Mouse (Mus musculus) frontal cortex, adult (tissue): ENCODE data around the gene Arl4a.

Source experiments
- ATAC-seq: cut with Nextera tagmentation; 2 replicates; pipeline ENCODE4 v1.9.2; 2017; ENCODE audit warnings: mild to moderate bottlenecking, moderate library complexity, mixed read lengths; ENCODE audit not compliant: low TSS enrichment

Gene Arl4a

DNA sequence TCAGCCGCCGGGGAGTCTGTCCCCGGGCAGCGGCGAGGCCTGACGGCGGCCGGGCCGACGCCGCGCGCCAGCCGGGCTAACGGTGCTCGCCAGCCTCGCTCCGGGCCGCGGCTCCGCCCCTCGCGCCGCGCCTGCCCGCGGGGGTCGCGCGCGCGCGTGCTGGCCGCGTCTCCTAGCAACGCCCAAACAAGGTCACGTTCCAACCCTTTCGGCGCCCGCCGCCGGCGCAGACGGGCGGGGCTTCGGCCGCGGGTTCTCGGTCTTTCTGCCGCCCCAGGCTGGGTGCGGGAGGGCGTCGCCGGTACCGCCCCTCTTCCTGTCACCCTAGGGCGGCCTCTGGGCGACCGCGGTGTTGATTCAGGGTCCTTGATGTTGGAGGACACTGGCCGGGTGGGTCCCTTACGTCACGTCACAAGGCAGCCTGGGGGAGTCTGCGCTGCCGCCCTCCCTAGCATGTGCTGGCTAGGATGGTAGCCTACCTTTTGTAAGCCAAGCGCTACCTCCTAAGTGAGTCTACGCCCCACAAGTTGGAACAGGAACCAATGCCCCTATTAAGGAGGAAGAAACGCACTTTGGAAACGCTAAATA is at the start of gene Arl4a:
Arl4a (minus strand) TSS at position 150 of the 588 bp plus-strand sequence.
- peak; percentile 80 for ATAC-seq

DNA sequence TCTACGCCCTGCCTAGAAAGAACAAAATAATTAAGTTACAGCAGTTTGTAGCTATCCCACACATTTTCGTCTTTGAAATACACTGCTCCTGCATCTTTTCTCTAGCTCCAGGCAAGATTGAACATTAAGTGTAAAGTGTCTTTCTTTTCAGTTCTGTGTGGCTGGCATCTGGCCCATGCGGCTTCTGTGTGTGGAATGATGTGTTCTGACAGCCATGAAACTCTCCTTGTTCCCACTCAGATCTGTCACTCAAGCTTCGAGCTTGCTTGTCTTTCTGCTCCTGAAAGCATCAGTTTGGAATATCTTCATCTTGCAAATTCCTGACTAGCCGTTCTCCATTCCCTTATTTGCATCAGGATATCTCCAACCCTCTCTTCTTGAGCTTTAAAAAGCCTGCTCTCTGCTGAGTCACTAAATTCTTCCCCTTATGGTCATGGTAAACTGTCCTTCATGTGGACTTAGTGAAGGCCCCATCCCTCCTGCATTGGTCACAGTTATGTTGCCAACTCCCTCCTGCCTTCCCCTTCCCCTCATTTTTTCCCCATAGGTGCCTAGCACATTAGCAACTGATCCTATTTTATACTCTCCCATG is 48.0 kb upstream of the Arl4a start:
- ATAC-seq = peak; percentile 79

DNA sequence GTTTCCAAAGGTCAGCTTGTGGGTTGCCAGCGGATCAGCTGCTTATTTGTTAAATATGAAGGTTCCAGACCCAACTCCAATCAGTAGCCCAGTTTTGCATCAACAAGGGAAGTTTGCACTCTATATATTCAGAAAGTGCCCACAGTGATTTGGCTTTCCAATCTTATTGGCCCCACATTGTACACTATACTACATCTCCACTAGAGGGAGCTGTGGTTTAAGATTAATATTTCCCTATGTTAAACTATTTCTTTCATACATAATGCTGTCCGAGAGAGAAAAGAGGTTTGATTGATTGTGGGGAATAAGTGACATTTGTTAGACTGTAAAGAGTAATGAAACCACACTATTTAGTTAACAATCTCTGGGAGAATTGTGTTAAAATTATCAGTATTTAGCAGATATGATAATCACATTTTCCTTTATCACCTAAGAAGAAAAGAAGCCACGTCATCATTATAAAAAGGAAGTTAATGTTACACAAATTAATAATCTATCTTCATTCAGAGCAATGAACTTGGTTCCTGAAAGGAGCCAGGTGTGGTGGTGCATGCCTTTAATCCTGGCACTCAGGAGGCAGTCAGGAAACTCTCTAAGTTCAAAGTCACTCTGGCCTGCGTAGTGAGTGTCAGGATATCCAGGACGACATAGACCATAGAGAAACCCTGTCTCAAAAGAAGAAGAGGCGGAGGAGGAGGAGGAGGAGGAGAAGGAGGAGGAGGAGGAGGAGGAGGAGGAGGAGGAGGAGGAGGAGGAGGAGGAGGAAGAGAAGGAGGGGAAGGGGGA is 44.8 kb upstream of the Arl4a start:
- ATAC-seq = peak; percentile 76

GRCm38 (mm10) chr12:40082048-40082447 is 44.2 kb upstream of the Arl4a start:
- ATAC-seq = no peak

- ATAC-seq = no peak
Observed at GRCm38 (mm10) chr12:40073660-40074059, 35.8 kb upstream of the Arl4a start.

GRCm38 (mm10) chr12:40047024-40047423 is 9.2 kb upstream of the Arl4a start:
- peak; percentile 93 for ATAC-seq

- ATAC-seq = no peak
Observed at GRCm38 (mm10) chr12:40043816-40044585, 6.2 kb upstream of the Arl4a start.

- no peak for ATAC-seq
Observed at GRCm38 (mm10) chr12:40040067-40040466, 2.2 kb upstream of the Arl4a start.

GRCm38 (mm10) chr12:40037226-40037813 is 505 bp downstream of the Arl4a start:
- peak; percentile 92 for ATAC-seq

- ATAC-seq = no peak
Observed at GRCm38 (mm10) chr12:40036666-40037065, 1.2 kb downstream of the Arl4a start.

DNA sequence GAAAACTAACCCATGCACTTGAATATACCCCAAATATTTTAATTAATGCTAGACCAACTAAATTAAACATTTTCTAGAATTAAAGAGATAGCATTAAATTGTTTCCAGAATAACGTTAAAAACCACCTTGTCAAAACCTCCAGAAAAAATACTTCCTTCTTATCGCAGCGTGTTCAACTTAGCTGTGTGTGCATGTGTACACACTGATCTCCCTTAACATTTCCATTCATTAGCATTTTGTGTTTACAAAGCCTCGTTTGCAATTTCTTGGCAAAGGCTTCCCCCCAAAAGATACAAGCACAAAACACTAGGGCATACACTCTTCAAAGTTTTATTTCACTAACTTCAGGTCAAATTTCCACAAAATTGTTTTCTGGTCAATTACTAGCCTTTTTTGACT is 2.3 kb downstream of the Arl4a start:
- no peak for ATAC-seq

- no peak for ATAC-seq
Observed at GRCm38 (mm10) chr12:40029201-40029600, 8.6 kb downstream of the Arl4a start.

DNA sequence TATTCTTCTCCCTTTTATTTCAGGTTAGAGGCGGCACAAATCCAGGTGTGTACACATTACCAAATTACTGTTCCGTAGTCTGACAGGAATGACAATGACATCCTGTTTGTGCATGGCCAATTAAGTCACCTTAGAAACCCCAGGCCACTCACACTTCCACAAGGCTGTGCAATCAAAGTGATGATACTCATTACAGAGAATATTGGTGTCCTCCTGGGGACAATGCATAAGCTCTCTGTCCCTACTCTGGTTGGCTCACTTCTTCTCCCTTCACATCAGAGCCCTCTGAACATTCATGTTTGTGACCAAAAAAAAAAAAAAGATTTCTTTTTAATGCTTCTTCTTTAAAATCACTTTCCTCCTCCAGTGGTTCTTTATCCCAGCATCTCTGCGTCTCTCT is 10.0 kb downstream of the Arl4a start:
- no peak for ATAC-seq

DNA sequence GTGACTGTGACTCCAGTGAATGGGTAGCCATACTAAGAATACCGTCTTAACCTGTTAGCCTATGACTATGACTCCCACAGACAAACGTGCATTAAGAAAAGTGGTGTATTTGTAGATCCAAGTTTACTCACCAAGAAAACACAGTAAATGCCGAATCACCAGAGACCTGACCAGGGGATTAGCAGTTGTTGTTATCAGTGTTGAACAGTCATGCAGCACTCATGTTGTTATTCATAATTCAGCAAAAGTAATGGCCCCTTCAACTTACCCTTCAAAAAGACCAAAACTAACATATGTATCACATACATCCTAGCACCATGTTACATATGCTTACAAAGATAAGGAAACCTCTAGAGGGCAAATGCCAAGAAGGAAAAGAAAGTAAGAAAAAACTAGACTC is 10.4 kb downstream of the Arl4a start:
- no peak for ATAC-seq

- no peak for ATAC-seq
Observed at GRCm38 (mm10) chr12:40023918-40024317, 13.9 kb downstream of the Arl4a start.

- ATAC-seq = no peak
Observed at GRCm38 (mm10) chr12:40023014-40023642, 14.7 kb downstream of the Arl4a start.

DNA sequence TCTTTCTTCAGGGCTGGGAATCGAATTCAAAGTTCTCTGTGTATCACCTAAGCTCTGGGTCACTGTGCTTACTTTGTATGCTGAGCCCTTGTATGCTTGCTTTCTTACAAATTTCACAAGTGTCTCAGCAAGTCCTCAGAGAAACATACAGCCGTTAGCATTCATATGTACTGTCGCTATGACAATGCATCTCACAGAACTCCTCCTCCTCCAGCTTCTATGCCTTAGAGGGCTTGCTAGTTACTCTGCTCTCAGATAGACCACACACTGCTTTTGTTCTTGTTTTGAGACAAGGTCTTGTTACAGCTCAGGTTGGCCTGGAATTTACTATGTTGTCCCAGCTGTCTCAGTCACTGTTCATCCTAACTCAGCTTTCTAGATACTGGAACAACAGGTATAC is 15.5 kb downstream of the Arl4a start:
- ATAC-seq = no peak

DNA sequence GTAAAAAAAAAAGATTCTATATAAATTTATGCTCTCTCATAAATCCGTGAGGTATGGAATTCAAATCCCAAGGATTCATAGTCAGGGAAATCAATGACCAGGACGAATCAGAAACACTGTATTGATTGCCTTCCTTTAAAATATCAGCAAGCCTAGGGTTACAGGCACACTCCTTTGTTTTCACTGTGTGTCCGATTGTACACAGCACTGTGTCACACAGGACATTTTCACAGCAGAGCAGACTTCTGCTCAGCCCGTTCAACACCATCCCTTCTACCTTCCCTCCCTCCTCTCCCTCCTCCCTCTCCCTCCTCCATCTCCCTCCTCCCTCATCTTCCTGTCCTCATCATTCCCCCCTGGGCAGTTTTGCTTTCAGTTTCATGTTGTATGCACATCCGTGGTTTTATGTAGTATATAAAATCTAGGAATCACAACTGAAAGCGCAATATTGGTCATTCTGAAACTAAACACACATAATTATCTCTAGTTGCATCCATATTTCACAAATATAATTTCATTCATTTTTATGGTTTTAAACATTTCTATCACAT is 19.8 kb downstream of the Arl4a start:
- no peak for ATAC-seq

DNA sequence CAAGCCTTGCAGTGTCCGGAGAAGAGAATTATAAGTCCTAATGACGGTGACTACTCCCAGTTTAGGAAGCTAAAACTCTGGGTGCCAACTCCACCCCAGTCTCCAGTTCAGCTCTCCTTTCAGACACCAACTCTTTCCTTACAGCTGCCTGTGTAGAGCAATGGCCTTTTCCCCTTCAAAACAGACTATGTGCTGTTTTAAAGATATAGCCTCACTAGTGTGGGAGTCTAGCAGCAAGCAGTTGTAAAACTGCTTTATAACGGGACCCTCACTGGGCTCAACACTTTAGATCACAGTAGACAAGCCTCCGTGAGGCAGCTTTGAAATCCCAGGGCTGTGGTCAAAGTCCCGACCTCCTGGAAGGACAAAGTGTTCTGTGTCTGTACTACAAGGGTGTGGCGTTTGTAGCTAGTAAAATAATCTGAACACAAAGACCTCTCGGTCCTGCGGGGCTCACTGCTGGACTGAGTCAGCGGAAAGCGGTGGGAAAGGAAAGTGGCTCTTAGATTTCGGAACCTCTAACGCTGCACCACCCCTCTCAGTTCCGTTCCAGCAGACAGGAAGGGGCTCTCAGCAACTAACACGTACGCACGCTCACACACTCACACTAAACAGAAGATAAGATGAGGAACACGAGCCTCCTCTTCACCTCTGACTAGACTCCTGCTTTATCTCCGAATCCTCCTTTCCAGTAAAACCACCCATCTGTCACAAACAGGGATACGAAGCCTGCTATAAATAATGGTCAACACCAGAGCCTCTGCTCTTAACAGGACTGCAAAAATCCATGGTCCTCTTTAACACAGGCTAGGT is 21.0 kb downstream of the Arl4a start:
- peak; percentile 88 for ATAC-seq

DNA sequence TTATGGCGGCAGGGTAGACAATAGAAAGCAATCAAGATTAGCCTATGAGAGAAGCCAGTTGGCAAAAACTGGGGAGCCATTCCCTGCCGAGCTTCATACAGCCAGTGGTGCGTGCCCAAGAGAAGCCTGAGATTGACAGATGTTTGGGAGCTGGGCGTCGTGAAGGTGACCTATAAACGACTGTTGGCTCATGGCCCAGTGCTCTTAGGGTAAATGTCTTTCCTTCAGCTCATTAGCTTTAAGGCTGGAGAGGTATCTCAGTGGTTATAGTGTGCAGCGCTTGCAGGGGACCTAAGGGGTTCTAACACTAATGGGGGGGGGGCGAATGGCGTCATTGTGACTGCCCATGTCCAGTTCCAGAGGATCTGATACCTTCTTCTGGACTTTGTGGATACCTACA is 21.8 kb downstream of the Arl4a start:
- no peak for ATAC-seq
